Mouse (Mus musculus): ENCODE results near the gene Hsdl2. TPM values are rescaled to one million over a fixed set of nuclear protein-coding genes. Genes with fewer than 3 reads are reported as not detected.

The Hsdl2 gene
- polyA plus RNA-seq (2014; fragmentation: Nextera tagmentation; extraction: Ambion mirVana): 15.8 and 17.5 TPM in 2 replicates

GRCm38 (mm10) chr4:59581314-59582185 is at the start of gene Hsdl2:
Hsdl2 (plus strand) TSS chr4:59581563.
- under 1% methylated on average over 61 of the region's 61 CpGs for WGBS
- Histone ChIP-seq H3K4me2 (ENCODE audit: low read length) (peak within 1 kb of the TSS; percentile 91), H3K27ac (ENCODE audit: low read depth) (peak within 1 kb of the TSS; percentile 66), H3K36me3 (ENCODE audit: control insufficient read depth, insufficient read depth, low read length) (no peaks in the 10 kb centered on the region), H3K9ac (ENCODE audit: low read length) (peak within 1 kb of the TSS; percentile 50), H3K4me1 (replicated peaks; ENCODE audit: control insufficient read depth, insufficient read depth, low read length) (peaks cover 12% of the 10 kb centered on the region; the same call in 1 of the 2 replicates), H3K9me3 (ENCODE audit: control insufficient read depth, low read length) (no peaks in the 10 kb centered on the region), H3K27me3 (replicated peaks; ENCODE audit: control insufficient read depth, insufficient read depth, low read length) (no peaks in the 10 kb centered on the region), H3K4me3 (ENCODE audit: low read depth, low read length) (peak within 1 kb of the TSS; percentile 54)
- ATAC-seq (replicated peaks; ENCODE audit: low FRiP score, low TSS enrichment, low read depth) (peak; percentile 96), DNase-seq (ENCODE audit: low spot score) (peak; percentile 96)

GRCm38 (mm10) chr4:59533268-59533667 is 48.1 kb upstream of the Hsdl2 start:
- ATAC-seq (replicated peaks; ENCODE audit: low FRiP score, low TSS enrichment, low read depth) (no peak), DNase-seq (ENCODE audit: low spot score) (no peak)
- no peaks in the 10 kb centered on the region for H3K27me3 ChIP-seq (replicated peaks; ENCODE audit: control insufficient read depth, insufficient read depth, low read length)
- H3K9me3 ChIP-seq (ENCODE audit: control insufficient read depth, low read length): no peaks in the 10 kb centered on the region
- no peak overlapping the region for H3K27ac ChIP-seq (ENCODE audit: low read depth)
- H3K4me1 ChIP-seq (replicated peaks; ENCODE audit: control insufficient read depth, insufficient read depth, low read length): peaks cover 9% of the 10 kb centered on the region; the same call in 1 of the 2 replicates
- H3K9ac ChIP-seq (ENCODE audit: low read length): no peak overlapping the region
- no peak overlapping the region for H3K4me2 ChIP-seq (ENCODE audit: low read length)
- H3K36me3 ChIP-seq (ENCODE audit: control insufficient read depth, insufficient read depth, low read length): no peaks in the 10 kb centered on the region
- H3K4me3 ChIP-seq (ENCODE audit: low read depth, low read length): no peak overlapping the region
- 74% methylated on average over 2 of the region's 2 CpGs for WGBS

DNA sequence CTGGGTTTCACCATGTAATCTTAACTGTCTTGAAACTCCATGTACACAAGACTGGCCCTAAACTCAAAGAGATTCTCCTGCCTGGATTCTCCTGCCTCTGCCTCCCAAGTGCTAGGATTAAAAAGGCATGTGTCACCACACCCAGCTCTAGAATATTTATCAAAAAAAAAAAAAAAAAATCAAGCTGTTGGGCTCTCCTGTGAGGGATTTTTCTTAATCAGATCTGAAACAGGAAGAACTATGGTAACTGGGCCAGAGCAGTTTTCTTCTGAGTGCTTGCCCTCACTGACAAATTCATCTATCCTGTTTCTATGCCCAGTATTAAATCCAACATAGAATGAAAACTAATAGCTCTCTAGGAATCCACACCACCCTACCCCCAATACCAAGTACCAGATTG is 45.7 kb upstream of the Hsdl2 start:
- Histone ChIP-seq H3K9ac (ENCODE audit: low read length) (no peak overlapping the region), H3K4me3 (ENCODE audit: low read depth, low read length) (no peak overlapping the region), H3K36me3 (ENCODE audit: control insufficient read depth, insufficient read depth, low read length) (no peaks in the 10 kb centered on the region), H3K27ac (ENCODE audit: low read depth) (no peak overlapping the region), H3K9me3 (ENCODE audit: control insufficient read depth, low read length) (no peaks in the 10 kb centered on the region), H3K4me2 (ENCODE audit: low read length) (no peak overlapping the region), H3K4me1 (replicated peaks; ENCODE audit: control insufficient read depth, insufficient read depth, low read length) (0 out of 2 replicates have a peak, but pooled peaks cover 6% of the 10 kb centered on the region), H3K27me3 (replicated peaks; ENCODE audit: control insufficient read depth, insufficient read depth, low read length) (no peaks in the 10 kb centered on the region)
- ATAC-seq (replicated peaks; ENCODE audit: low FRiP score, low TSS enrichment, low read depth) (no peak), DNase-seq (ENCODE audit: low spot score) (no peak)

DNA sequence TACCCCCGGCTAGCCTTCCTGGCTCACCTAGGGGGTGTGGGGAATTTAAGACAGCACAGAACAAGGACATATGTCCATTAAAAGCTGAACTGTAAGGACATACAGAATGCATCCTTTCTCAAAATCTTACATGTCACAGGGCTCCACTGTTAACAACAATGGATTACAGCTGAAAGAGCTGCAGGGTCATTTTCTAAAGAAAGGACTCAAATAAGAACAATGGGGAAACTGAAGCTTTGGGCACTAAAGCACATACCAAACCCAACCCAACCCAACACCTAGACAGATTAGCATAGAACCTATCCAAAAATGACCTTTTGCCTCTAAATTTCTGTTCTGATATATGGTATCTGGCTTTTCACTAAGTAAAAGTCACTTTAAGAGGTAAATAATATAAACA is 45.1 kb upstream of the Hsdl2 start:
- DNase-seq (ENCODE audit: low spot score) (no peak), ATAC-seq (replicated peaks; ENCODE audit: low FRiP score, low TSS enrichment, low read depth) (no peak)
- Histone ChIP-seq H3K27me3 (replicated peaks; ENCODE audit: control insufficient read depth, insufficient read depth, low read length) (no peaks in the 10 kb centered on the region), H3K27ac (ENCODE audit: low read depth) (no peak overlapping the region), H3K4me3 (ENCODE audit: low read depth, low read length) (no peak overlapping the region), H3K4me2 (ENCODE audit: low read length) (no peak overlapping the region), H3K4me1 (replicated peaks; ENCODE audit: control insufficient read depth, insufficient read depth, low read length) (0 out of 2 replicates have a peak, but pooled peaks cover 6% of the 10 kb centered on the region), H3K9ac (ENCODE audit: low read length) (no peak overlapping the region), H3K9me3 (ENCODE audit: control insufficient read depth, low read length) (no peaks in the 10 kb centered on the region), H3K36me3 (ENCODE audit: control insufficient read depth, insufficient read depth, low read length) (no peaks in the 10 kb centered on the region)
- WGBS: 89% methylated on average over 1 of the region's 1 CpGs

GRCm38 (mm10) chr4:59543006-59543405 is 38.4 kb upstream of the Hsdl2 start:
- Histone ChIP-seq H3K4me2 (ENCODE audit: low read length) (no peak overlapping the region), H3K27me3 (replicated peaks; ENCODE audit: control insufficient read depth, insufficient read depth, low read length) (no peaks in the 10 kb centered on the region), H3K4me1 (replicated peaks; ENCODE audit: control insufficient read depth, insufficient read depth, low read length) (peaks cover 13% of the 10 kb centered on the region), H3K27ac (ENCODE audit: low read depth) (no peak overlapping the region), H3K36me3 (ENCODE audit: control insufficient read depth, insufficient read depth, low read length) (no peaks in the 10 kb centered on the region), H3K4me3 (ENCODE audit: low read depth, low read length) (no peak overlapping the region), H3K9me3 (ENCODE audit: control insufficient read depth, low read length) (no peaks in the 10 kb centered on the region), H3K9ac (ENCODE audit: low read length) (no peak overlapping the region)
- DNase-seq (ENCODE audit: low spot score) (no peak), ATAC-seq (replicated peaks; ENCODE audit: low FRiP score, low TSS enrichment, low read depth) (no peak)

GRCm38 (mm10) chr4:59544654-59545053 is 36.7 kb upstream of the Hsdl2 start:
- peaks cover 13% of the 10 kb centered on the region for H3K4me1 ChIP-seq (replicated peaks; ENCODE audit: control insufficient read depth, insufficient read depth, low read length)
- H3K4me3 ChIP-seq (ENCODE audit: low read depth, low read length): no peak overlapping the region
- H3K9me3 ChIP-seq (ENCODE audit: control insufficient read depth, low read length): no peaks in the 10 kb centered on the region
- no peak overlapping the region for H3K9ac ChIP-seq (ENCODE audit: low read length)
- no peak overlapping the region for H3K27ac ChIP-seq (ENCODE audit: low read depth)
- no peaks in the 10 kb centered on the region for H3K27me3 ChIP-seq (replicated peaks; ENCODE audit: control insufficient read depth, insufficient read depth, low read length)
- DNase-seq (ENCODE audit: low spot score): no peak
- no peak overlapping the region for H3K4me2 ChIP-seq (ENCODE audit: low read length)
- no peaks in the 10 kb centered on the region for H3K36me3 ChIP-seq (ENCODE audit: control insufficient read depth, insufficient read depth, low read length)
- ATAC-seq (replicated peaks; ENCODE audit: low FRiP score, low TSS enrichment, low read depth): no peak
- 60% methylated on average over 2 of the region's 2 CpGs for WGBS

DNA sequence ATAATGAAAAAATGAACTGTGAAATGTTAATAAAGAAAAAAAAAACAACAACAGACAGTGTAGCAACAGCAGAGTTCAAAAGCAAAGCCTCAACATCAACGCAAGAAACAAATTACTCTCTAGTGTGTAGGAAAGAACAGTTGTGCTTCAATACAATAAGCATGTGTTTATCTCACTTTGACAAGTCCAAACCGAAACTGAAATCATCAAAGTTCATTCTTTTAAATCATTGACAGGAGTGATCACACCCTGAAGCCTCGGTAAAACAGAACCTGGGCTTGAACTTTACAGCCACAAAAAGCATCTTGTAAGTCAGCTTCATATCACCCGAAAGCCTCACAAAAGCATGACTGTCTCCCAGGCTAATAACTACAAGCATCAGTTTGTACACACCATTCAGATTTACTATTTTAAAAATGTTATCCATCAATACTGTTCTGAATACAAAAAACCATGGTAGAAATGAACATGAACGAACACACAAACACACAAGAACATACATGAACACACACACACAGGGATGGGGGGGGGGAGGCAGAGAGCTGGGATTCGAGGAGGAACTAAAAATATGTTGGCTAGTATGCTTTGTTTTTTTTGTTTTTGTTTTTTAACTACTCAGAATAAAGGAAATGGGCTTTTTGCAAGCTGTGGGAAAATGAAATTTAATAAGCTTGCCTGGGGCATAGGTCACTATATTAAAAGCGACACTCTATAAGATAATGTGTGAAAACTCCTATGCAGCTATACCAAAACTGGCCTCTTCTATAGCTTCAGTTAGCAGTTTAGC is 34.9 kb upstream of the Hsdl2 start:
- Histone ChIP-seq H3K36me3 (ENCODE audit: control insufficient read depth, insufficient read depth, low read length) (no peaks in the 10 kb centered on the region), H3K27me3 (replicated peaks; ENCODE audit: control insufficient read depth, insufficient read depth, low read length) (no peaks in the 10 kb centered on the region), H3K9me3 (ENCODE audit: control insufficient read depth, low read length) (no peaks in the 10 kb centered on the region), H3K4me2 (ENCODE audit: low read length) (peak overlapping the region; percentile 94), H3K4me3 (ENCODE audit: low read depth, low read length) (peak overlapping the region; percentile 88; the same call in 1 of the 2 replicates), H3K4me1 (replicated peaks; ENCODE audit: control insufficient read depth, insufficient read depth, low read length) (peaks cover 16% of the 10 kb centered on the region), H3K27ac (ENCODE audit: low read depth) (no peak overlapping the region), H3K9ac (ENCODE audit: low read length) (no peak overlapping the region)
- 51% methylated on average over 7 of the region's 7 CpGs for WGBS
- DNase-seq (ENCODE audit: low spot score): no peak
- ATAC-seq (replicated peaks; ENCODE audit: low FRiP score, low TSS enrichment, low read depth): no peak

DNA sequence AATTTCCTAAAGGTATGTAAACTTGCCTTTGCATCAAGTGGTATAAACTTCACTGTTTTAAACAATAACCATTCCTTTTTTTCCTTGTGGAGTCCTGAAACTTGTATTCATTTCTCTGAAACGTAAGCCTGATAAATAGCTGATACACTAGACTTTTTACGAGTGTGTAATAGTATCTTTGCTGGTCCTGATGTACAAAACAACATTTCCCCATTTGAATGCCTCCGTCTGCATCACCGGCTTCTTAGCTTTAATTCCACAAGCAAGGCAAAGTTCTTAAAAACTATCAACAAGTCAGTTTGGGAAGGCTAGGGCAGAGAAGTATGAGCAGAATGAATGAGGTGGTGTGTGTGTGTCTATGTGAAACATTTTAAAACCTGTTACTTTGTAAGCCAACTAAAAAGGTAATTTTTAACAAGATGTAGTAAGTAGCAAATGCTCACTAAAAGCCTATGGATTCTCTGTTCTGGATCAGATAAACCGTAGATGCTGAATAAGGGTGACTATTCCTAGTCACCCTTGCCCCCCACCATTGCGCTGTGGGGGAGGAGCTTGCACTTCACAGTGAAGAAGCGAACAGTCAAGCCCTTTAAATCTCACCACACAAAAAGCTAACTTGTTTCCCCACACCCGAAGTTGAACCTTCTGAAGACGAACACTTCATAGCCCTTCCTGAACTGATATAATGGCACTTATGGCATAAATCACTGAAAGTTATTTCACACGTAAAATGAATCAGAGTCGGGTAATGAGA is 34.0 kb upstream of the Hsdl2 start:
- peak overlapping the region; percentile 94 for H3K9ac ChIP-seq (ENCODE audit: low read length)
- DNase-seq (ENCODE audit: low spot score) (peak; percentile 56), ATAC-seq (replicated peaks; ENCODE audit: low FRiP score, low TSS enrichment, low read depth) (no peak)
- H3K27ac ChIP-seq (ENCODE audit: low read depth): no peak overlapping the region
- H3K36me3 ChIP-seq (ENCODE audit: control insufficient read depth, insufficient read depth, low read length): no peaks in the 10 kb centered on the region
- peak overlapping the region; percentile 94 for H3K4me2 ChIP-seq (ENCODE audit: low read length)
- WGBS: 18% methylated on average over 11 of the region's 11 CpGs
- H3K4me1 ChIP-seq (replicated peaks; ENCODE audit: control insufficient read depth, insufficient read depth, low read length): peaks cover 16% of the 10 kb centered on the region
- H3K4me3 ChIP-seq (ENCODE audit: low read depth, low read length): peak overlapping the region; percentile 88
- H3K9me3 ChIP-seq (ENCODE audit: control insufficient read depth, low read length): no peaks in the 10 kb centered on the region
- no peaks in the 10 kb centered on the region for H3K27me3 ChIP-seq (replicated peaks; ENCODE audit: control insufficient read depth, insufficient read depth, low read length)

Data from intestine, embryonic 14.5 days (tissue).